Mouse (Mus musculus) lung, postnatal 0 days (tissue): ENCODE data around the gene B830017H08Rik.

Source experiments
- CTCF ChIP-seq: IDR thresholded peaks from 2 replicates; pipeline ENCODE4 v1.5.1; 2016; ENCODE audit warnings: antibody characterized with exemption, mild to moderate bottlenecking
- EP300 ChIP-seq: IDR thresholded peaks from 2 replicates; pipeline ENCODE4 v1.6.1; 2016; ENCODE audit warnings: antibody characterized with exemption, mild to moderate bottlenecking, control low read depth

DNA sequence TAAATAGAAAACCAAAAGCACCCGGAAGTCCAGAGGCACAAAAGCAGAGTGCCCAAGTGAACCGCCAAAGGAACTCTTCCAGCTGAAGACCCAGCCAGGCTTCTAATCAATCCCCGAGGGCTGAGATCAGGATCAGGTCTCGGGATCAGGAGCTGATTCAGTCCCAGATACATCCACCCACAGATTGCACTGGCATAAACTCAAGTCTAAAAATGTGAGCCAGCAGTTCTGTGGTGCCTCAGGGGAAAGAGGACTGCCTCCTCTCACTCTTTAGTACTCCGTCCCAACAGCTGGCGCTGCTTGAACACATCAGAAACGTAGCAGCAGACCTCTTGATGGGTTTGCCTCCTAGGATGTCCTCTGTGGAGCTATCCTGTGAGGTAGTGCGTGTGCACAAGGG lies 16.4 kb upstream of the B830017H08Rik start:
- TF ChIP-seq EP300 (no peak), CTCF (no peak)
